Comparison of ENCODE assay signal across 13 mouse cellular contexts in the genomic region with DNA sequence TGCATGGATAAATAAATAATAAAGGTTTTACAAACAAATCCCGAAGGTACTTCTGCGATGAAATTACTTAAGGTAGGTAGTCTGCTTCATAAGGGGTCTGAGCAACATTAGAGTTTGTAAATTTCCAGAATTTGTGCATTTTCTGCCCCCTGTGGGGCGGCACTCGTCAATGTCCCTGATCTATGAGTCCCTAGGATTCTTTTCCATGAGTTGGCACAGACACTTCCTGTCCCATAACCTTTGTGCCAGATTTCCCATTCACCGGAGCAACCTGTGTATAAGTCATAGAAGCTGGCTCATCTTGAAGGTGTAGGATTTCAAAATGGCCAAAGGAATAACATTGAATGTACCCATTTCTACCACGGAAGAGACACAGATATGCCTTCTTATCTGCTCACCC. TPM values are rescaled to one million over a fixed set of nuclear protein-coding genes. Genes with fewer than 3 reads are reported as not detected.
DNase-seq lines count a peak whose midpoint lies in the region; ATAC-seq lines count a peak whose summit lies in the region.
"Had no signal": no experiment of that assay in that cellular context is flagged by ENCODE, and none has a peak within 500 bp of the region (broad histone marks: within the 10 kb centered on the region; RNA-seq: fewer than 3 reads in every experiment).

No protein-coding gene starts in this region.

- H3K4me3 ChIP-seq in heart, embryonic 13.5 days = no peak overlapping the region; the same call in 1 of the 2 replicates
- no peak overlapping the region for H3K4me3 ChIP-seq in heart, embryonic 11.5 days (ENCODE audit: low read depth, low read length)
- H3K4me3 ChIP-seq in embryonic facial prominence, embryonic 14.5 days (ENCODE audit: low read depth, low read length) = no peak overlapping the region
- H3K4me3 ChIP-seq in hindbrain, embryonic 15.5 days = peak overlapping the region; percentile 70
- peak overlapping the region; percentile 72 for H3K4me3 ChIP-seq in midbrain, embryonic 16.5 days (ENCODE audit: low read depth, low read length)
- H3K4me3 ChIP-seq: heart, adult 2 months had no signal

- no peaks in the 10 kb centered on the region for H3K36me3 ChIP-seq in heart, embryonic 13.5 days
- no peaks in the 10 kb centered on the region for H3K36me3 ChIP-seq in heart, embryonic 11.5 days (ENCODE audit: control insufficient read depth, insufficient read depth, low read length)
- no peaks in the 10 kb centered on the region for H3K36me3 ChIP-seq in embryonic facial prominence, embryonic 14.5 days (ENCODE audit: control insufficient read depth, insufficient read depth, low read length)
- no peaks in the 10 kb centered on the region for H3K36me3 ChIP-seq in hindbrain, embryonic 15.5 days
- H3K36me3 ChIP-seq in midbrain, embryonic 16.5 days (ENCODE audit: control insufficient read depth, insufficient read depth, low read length) = no peaks in the 10 kb centered on the region
- H3K36me3 ChIP-seq: embryonic facial prominence, embryonic 15.5 days had no signal

- 79% methylated on average over 6 of the region's 6 CpGs for WGBS in heart, embryonic 13.5 days
- 79% methylated on average over 6 of the region's 6 CpGs for WGBS in heart, embryonic 11.5 days (ENCODE audit: insufficient replicate concordance)
- 79% methylated on average over 6 of the region's 6 CpGs for WGBS in embryonic facial prominence, embryonic 14.5 days
- 68% methylated on average over 6 of the region's 6 CpGs for WGBS in hindbrain, embryonic 15.5 days
- WGBS in midbrain, embryonic 16.5 days = 59% methylated on average over 6 of the region's 6 CpGs

- no peak for DNase-seq in embryonic facial prominence, embryonic 14.5 days (ENCODE audit: low spot score)
- DNase-seq in frontal cortex, postnatal 10 days (ENCODE audit: low spot score in 2 of 2) = no peak
- DNase-seq: heart, adult 2 months; kidney, postnatal 10 days; right cerebral cortex, postnatal 4 days; thymus, postnatal 36 days had no signal

- 0 out of 2 replicates have a peak, but pooled peaks cover 12% of the 10 kb centered on the region for H3K27me3 ChIP-seq in heart, embryonic 13.5 days (replicated peaks)
- H3K27me3 ChIP-seq in heart, embryonic 11.5 days (ENCODE audit: control insufficient read depth, insufficient read depth, low read length) = no peaks in the 10 kb centered on the region
- no peaks in the 10 kb centered on the region for H3K27me3 ChIP-seq in embryonic facial prominence, embryonic 14.5 days (replicated peaks; ENCODE audit: control insufficient read depth, insufficient read depth, low read length)
- H3K27me3 ChIP-seq in hindbrain, embryonic 15.5 days = no peaks in the 10 kb centered on the region
- H3K27me3 ChIP-seq in midbrain, embryonic 16.5 days (ENCODE audit: control insufficient read depth, insufficient read depth, low read depth, low read length) = no peaks in the 10 kb centered on the region
- H3K27me3 ChIP-seq: embryonic facial prominence, embryonic 15.5 days had no signal

- no peaks in the 10 kb centered on the region for H3K9me3 ChIP-seq in heart, embryonic 13.5 days
- H3K9me3 ChIP-seq in heart, embryonic 11.5 days (replicated peaks; ENCODE audit: control insufficient read depth, low read length) = no peaks in the 10 kb centered on the region
- no peaks in the 10 kb centered on the region for H3K9me3 ChIP-seq in embryonic facial prominence, embryonic 14.5 days (ENCODE audit: control insufficient read depth, low read length)
- no peaks in the 10 kb centered on the region for H3K9me3 ChIP-seq in hindbrain, embryonic 15.5 days
- H3K9me3 ChIP-seq in midbrain, embryonic 16.5 days (replicated peaks; ENCODE audit: control insufficient read depth, low read length, poor library complexity, severe bottlenecking) = no peaks in the 10 kb centered on the region
- H3K9me3 ChIP-seq: embryonic facial prominence, embryonic 15.5 days had no signal

- H3K4me1 ChIP-seq in heart, embryonic 13.5 days = peaks cover 56% of the 10 kb centered on the region
- H3K4me1 ChIP-seq in heart, embryonic 11.5 days (ENCODE audit: control insufficient read depth, insufficient read depth, low read length) = peaks cover 3% of the 10 kb centered on the region
- H3K4me1 ChIP-seq in embryonic facial prominence, embryonic 14.5 days (ENCODE audit: control insufficient read depth, insufficient read depth, low read length) = peaks cover 13% of the 10 kb centered on the region
- H3K4me1 ChIP-seq in hindbrain, embryonic 15.5 days (replicated peaks) = peaks cover 27% of the 10 kb centered on the region
- peaks cover 25% of the 10 kb centered on the region for H3K4me1 ChIP-seq in midbrain, embryonic 16.5 days (ENCODE audit: control insufficient read depth, insufficient read depth, low read length)

- H3K27ac ChIP-seq in heart, embryonic 13.5 days (replicated peaks) = no peak overlapping the region
- H3K27ac ChIP-seq in heart, embryonic 11.5 days (ENCODE audit: low read depth, low read length) = no peak overlapping the region
- H3K27ac ChIP-seq in embryonic facial prominence, embryonic 14.5 days (replicated peaks; ENCODE audit: low read depth, low read length) = no peak overlapping the region
- 0 out of 2 replicates have a peak overlapping the region, but pooled peaks have one; percentile 99 for H3K27ac ChIP-seq in hindbrain, embryonic 15.5 days (replicated peaks)
- H3K27ac ChIP-seq in midbrain, embryonic 16.5 days (ENCODE audit: low read length) = peak overlapping the region; percentile 46; the same call in 1 of the 2 replicates
- H3K27ac ChIP-seq: embryonic facial prominence, embryonic 15.5 days; heart, adult 2 months had no signal

- no peak overlapping the region for H3K9ac ChIP-seq in heart, embryonic 13.5 days
- no peak overlapping the region for H3K9ac ChIP-seq in heart, embryonic 11.5 days (ENCODE audit: low read depth, low read length)
- H3K9ac ChIP-seq in embryonic facial prominence, embryonic 14.5 days (ENCODE audit: low read depth, low read length) = no peak overlapping the region
- peak overlapping the region; percentile 99; the same call in 1 of the 2 replicates for H3K9ac ChIP-seq in hindbrain, embryonic 15.5 days
- peak overlapping the region; percentile 16; the same call in 1 of the 2 replicates for H3K9ac ChIP-seq in midbrain, embryonic 16.5 days (ENCODE audit: low read depth, low read length)
- H3K9ac ChIP-seq: embryonic facial prominence, embryonic 15.5 days had no signal

- no peak for ATAC-seq in heart, embryonic 13.5 days (ENCODE audit: extremely low read depth, insufficient number of reproducible peaks, low FRiP score, low TSS enrichment)
- ATAC-seq in heart, embryonic 11.5 days (replicated peaks; ENCODE audit: insufficient number of reproducible peaks, low FRiP score, low TSS enrichment) = no peak
- ATAC-seq in embryonic facial prominence, embryonic 14.5 days (ENCODE audit: low read depth) = no peak
- no peak for ATAC-seq in hindbrain, embryonic 15.5 days (ENCODE audit: low FRiP score, low read depth)
- ATAC-seq in midbrain, embryonic 16.5 days = no peak
- no peak for ATAC-seq in inflammation-experienced regulatory T-cells, adult 6 months

- peak overlapping the region; percentile 75; the same call in 1 of the 2 replicates for H3K4me2 ChIP-seq in heart, embryonic 13.5 days
- H3K4me2 ChIP-seq in heart, embryonic 11.5 days = no peak overlapping the region
- peak overlapping the region; percentile 85 for H3K4me2 ChIP-seq in embryonic facial prominence, embryonic 14.5 days (ENCODE audit: low read depth, low read length)
- H3K4me2 ChIP-seq in hindbrain, embryonic 15.5 days = peak overlapping the region; percentile 64
- peak overlapping the region; percentile 71 for H3K4me2 ChIP-seq in midbrain, embryonic 16.5 days (ENCODE audit: low read length)
- H3K4me2 ChIP-seq: liver, embryonic 11.5 days had no signal

RNA-seq across cellular contexts. Expression of gene Cpe, which starts 2.5 kb away (rescaled TPM):
- 193 and 209 TPM in 2 replicates for polyA plus RNA-seq in heart, embryonic 13.5 days (2015; fragmentation: Nextera tagmentation; extraction: Ambion mirVana)
- 116 and 122 TPM in 2 replicates for polyA plus RNA-seq in heart, embryonic 11.5 days (2014; fragmentation: Nextera tagmentation; extraction: Ambion mirVana)
- polyA plus RNA-seq in embryonic facial prominence, embryonic 14.5 days (2014; fragmentation: Nextera tagmentation; extraction: Ambion mirVana) = 204 and 228 TPM in 2 replicates
- polyA plus RNA-seq in hindbrain, embryonic 15.5 days (2015; fragmentation: Nextera tagmentation; extraction: Ambion mirVana) = 709 and 723 TPM in 2 replicates
- 930 and 1,054 TPM in 2 replicates for polyA plus RNA-seq in midbrain, embryonic 16.5 days (2015; fragmentation: Nextera tagmentation; extraction: Ambion mirVana)
- polyA plus RNA-seq in inflammation-experienced regulatory T-cells, adult 6 months (2017; shearing (Covaris generic)) = 1 to 10 TPM; 1.4 to 2.8 (median 1.6) TPM

RNA-seq across cellular contexts. Expression of gene Msmo1, which starts 43.3 kb away (rescaled TPM):
- 50.3 and 54.8 TPM in 2 replicates for polyA plus RNA-seq in heart, embryonic 13.5 days (2015; fragmentation: Nextera tagmentation; extraction: Ambion mirVana)
- 81.2 and 86.9 TPM in 2 replicates for polyA plus RNA-seq in heart, embryonic 11.5 days (2014; fragmentation: Nextera tagmentation; extraction: Ambion mirVana)
- 80.8 and 92.2 TPM in 2 replicates for polyA plus RNA-seq in embryonic facial prominence, embryonic 14.5 days (2014; fragmentation: Nextera tagmentation; extraction: Ambion mirVana)
- polyA plus RNA-seq in hindbrain, embryonic 15.5 days (2015; fragmentation: Nextera tagmentation; extraction: Ambion mirVana) = 158 and 161 TPM in 2 replicates
- polyA plus RNA-seq in midbrain, embryonic 16.5 days (2015; fragmentation: Nextera tagmentation; extraction: Ambion mirVana) = 176 and 200 TPM in 2 replicates
- polyA plus RNA-seq in inflammation-experienced regulatory T-cells, adult 6 months (2017; shearing (Covaris generic)) = 10 to 100 TPM; 54.9 to 71.7 (median 56.8) TPM

Comparison
In these comparisons a context has a peak if more than half of its experiments do, and no peak if none do; other contexts are left out.
1. H3K27ac ChIP-seq: peak in hindbrain, embryonic 15.5 days (single experiment) and midbrain, embryonic 16.5 days (single experiment); none in heart, embryonic 13.5 days (single experiment), heart, embryonic 11.5 days (single experiment) and embryonic facial prominence, embryonic 14.5 days (single experiment).
2. H3K4me3 ChIP-seq: peak in hindbrain, embryonic 15.5 days (single experiment) and midbrain, embryonic 16.5 days (single experiment); none in heart, embryonic 13.5 days (single experiment), heart, embryonic 11.5 days (single experiment) and embryonic facial prominence, embryonic 14.5 days (single experiment).
3. H3K9ac ChIP-seq: peak in hindbrain, embryonic 15.5 days (single experiment) and midbrain, embryonic 16.5 days (single experiment); none in heart, embryonic 13.5 days (single experiment), heart, embryonic 11.5 days (single experiment) and embryonic facial prominence, embryonic 14.5 days (single experiment).
4. RNA of gene Cpe, which starts 2.5 kb away (polyA plus RNA-seq): 930 to 1,054 TPM in midbrain, embryonic 16.5 days, 709 to 723 TPM in hindbrain, embryonic 15.5 days, 204 to 228 TPM in embryonic facial prominence, embryonic 14.5 days, 193 to 209 TPM in heart, embryonic 13.5 days and 116 to 122 TPM in heart, embryonic 11.5 days; 1.4 to 2.8 TPM in inflammation-experienced regulatory T-cells, adult 6 months; every median in the first group is over 10 times any median in the second.